Mouse (Mus musculus) brown adipose tissue, adult 24 weeks (tissue): ENCODE measurements at regions not wholly inside any gene's neighbourhood (a gene's known extent, or its start where the extent isn't known, plus 50 kb on each side); places are given as distances from the start of the nearest gene placed in this dataset.
A peak's percentile ranks its signal among the peaks of the same experiment; 100 is the strongest.

ENCODE experiments used
- H3K27ac ChIP-seq: fragments of 200-500 bp; replicated peaks from 2 replicates; pipeline ENCODE4 v1.5.1; 2012; ENCODE audit warnings: low read depth, mild to moderate bottlenecking, low read length
- H3K4me1 ChIP-seq: fragments of 200-500 bp; 2 replicates; pipeline ENCODE4 v1.6.1; 2012; ENCODE audit warnings: low read length, mixed read lengths; ENCODE audit not compliant: control insufficient read depth, insufficient read depth, insufficient read length
- H3K4me3 ChIP-seq: fragments of 200-500 bp; 2 replicates; pipeline ENCODE4 v1.5.1; 2012; ENCODE audit warnings: low read depth, mild to moderate bottlenecking, low read length, moderate library complexity; ENCODE audit not compliant: insufficient read depth

DNA sequence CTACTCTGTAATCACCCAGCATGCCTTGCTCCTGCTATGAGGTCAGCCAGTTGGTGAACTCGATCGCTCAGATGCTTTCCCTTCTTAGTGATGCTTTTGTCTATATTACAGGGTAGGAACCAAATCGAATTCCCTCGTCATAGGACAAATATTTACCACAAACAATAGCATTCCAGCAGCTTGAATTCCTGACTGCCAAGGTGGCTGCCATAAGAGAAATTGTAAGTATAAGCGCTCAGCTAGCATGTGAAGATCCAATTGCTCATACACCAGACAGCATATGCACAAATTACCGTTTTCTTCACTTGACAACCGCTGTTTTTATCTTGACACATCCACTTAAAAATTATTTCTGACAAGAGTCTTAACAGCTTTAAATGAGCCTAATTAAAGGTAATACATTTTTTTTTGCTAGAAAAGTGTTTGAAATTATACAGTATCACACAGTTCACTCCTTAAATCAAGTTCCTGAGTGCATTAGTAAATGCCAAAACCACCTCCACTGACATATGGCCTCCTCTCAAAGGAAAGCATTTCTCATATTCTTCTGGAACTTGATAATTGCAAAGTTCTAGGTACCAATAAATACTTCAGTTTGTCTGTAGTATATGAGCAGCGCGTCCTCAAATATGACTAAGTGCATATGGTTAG is 513.2 kb upstream of the Adamts9 start:
- Histone ChIP-seq H3K27ac (no peak overlapping the region), H3K4me1 (no peaks in the 10 kb centered on the region), H3K4me3 (no peak overlapping the region)

GRCm38 (mm10) chr6:93445568-93445967 is 502.3 kb upstream of the Adamts9 start:
- Histone ChIP-seq H3K27ac (peak overlapping the region; percentile 64), H3K4me1 (no peaks in the 10 kb centered on the region), H3K4me3 (0 out of 2 replicates have a peak overlapping the region, but pooled peaks have one; percentile 18)

GRCm38 (mm10) chr6:93445124-93445523 is 501.8 kb upstream of the Adamts9 start:
- H3K4me3 ChIP-seq = 0 out of 2 replicates have a peak overlapping the region, but pooled peaks have one; percentile 18
- H3K4me1 ChIP-seq = no peaks in the 10 kb centered on the region
- H3K27ac ChIP-seq = peak overlapping the region; percentile 85

DNA sequence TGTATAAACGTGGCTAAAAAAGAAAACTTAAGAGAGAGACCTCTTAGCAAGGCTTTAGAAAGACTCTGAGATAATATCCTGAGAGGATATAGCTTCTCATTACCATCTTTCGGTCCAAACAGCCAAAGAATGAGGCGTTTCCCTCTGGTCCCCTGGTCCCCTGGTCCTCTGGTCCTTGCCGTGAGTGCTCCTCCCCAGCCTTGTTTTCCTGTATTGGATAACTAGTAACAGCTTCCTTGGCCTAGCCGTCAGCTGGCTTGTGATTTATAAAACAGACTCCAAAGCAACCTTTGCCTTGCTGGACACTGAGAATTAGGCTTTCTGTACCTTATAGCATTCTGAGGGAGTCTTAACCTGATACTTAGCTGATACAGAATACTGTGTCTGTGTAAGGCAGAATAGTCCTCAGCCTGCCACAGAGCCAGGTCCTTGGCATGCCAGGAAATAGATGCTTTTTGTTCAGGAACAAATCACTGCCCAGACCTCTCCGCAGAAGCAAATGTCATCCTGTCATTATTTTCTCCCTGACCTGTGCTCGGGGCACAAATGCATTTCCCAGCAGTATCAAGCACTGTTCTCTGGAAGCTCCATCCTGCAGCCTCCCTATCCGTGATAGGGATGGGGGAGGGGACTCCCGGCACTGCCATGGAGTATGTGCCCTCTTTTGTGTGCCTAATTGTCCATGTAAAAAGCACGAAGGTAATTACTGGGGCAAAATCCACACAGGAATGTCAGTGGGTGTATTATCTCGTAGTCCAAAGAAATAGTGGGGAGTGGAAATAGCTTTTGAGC is 500.7 kb upstream of the Adamts9 start:
- Histone ChIP-seq H3K27ac (peak overlapping the region; percentile 85), H3K4me1 (no peaks in the 10 kb centered on the region), H3K4me3 (no peak overlapping the region)

DNA sequence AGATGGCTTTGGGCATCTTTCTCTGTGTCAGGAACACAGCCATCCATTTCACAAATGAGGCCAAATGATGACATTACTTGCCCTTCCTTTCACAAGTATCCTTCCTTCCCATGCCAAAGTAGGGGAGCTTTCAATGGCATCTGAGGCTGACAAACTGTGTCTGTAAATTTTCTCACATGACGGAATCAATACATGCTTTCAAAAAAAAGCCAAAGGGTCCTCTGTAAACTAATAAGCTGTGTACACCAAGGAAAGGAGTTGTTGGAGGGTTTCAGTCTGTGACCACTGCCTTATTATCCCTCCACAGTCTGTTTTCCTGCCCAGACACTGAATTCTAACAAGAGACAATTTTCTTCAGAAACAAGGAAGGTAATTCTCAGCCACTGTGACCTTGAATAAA is 490.2 kb upstream of the Adamts9 start:
- Histone ChIP-seq H3K27ac (no peak overlapping the region), H3K4me1 (no peaks in the 10 kb centered on the region)

DNA sequence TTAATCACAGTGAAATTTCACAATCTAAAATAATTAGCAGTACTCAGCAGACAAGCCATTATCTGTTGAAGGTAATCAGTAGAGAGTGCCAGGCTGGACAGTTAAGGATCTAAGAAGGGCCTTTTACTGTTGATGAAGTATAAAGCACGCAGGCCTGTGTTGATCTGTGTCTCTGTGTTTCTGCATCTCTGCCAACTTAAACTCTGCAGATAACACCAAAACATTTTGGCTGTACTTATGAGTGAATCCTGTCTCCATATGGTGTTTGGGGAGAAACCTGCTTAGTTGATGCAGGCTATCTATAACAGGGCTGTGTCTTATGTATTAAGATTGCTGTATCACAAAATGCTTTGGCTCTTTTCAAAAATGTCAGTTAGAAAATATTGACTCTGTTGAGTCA is 482.8 kb upstream of the Adamts9 start:
- Histone ChIP-seq H3K4me3 (no peak overlapping the region), H3K4me1 (no peaks in the 10 kb centered on the region; the same call in 1 of the 2 replicates), H3K27ac (no peak overlapping the region)

More for the DNA sequence above, 490.2 kb upstream of the Adamts9 start:
- no peak overlapping the region for H3K4me3 ChIP-seq

- no peak overlapping the region for H3K27ac ChIP-seq
- no peak overlapping the region for H3K4me3 ChIP-seq
- H3K4me1 ChIP-seq = no peaks in the 10 kb centered on the region; the same call in 1 of the 2 replicates
These were observed 479.6 kb upstream of the Adamts9 start for GRCm38 (mm10) chr6:93422906-93423305.

GRCm38 (mm10) chr6:93422253-93422652 is 479.0 kb upstream of the Adamts9 start:
- no peak overlapping the region for H3K4me3 ChIP-seq
- no peak overlapping the region for H3K27ac ChIP-seq
- no peaks in the 10 kb centered on the region; the same call in 1 of the 2 replicates for H3K4me1 ChIP-seq

- Histone ChIP-seq H3K27ac (no peak overlapping the region), H3K4me3 (no peak overlapping the region), H3K4me1 (no peaks in the 10 kb centered on the region)
These were observed 474.3 kb upstream of the Adamts9 start for GRCm38 (mm10) chr6:93417625-93418024.

GRCm38 (mm10) chr6:93416006-93416405 is 472.7 kb upstream of the Adamts9 start:
- Histone ChIP-seq H3K27ac (no peak overlapping the region), H3K4me1 (no peaks in the 10 kb centered on the region), H3K4me3 (no peak overlapping the region)

DNA sequence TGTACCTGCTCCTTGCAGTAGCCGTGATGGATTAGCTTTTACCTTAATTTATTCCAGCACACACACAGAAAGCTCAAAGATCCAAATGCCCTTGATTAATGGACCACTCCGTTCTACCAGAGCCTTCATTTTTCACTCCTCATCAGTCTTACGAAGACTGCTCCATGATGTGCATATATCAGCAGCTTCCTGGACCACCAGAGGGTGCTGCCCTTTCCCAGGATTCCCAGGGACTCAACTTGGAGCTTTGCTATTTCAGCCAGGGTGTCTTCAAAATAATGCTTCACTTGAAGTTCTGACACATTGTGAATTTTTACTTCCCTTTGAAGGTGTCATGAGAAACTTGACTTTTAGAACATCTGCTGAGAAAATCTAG is 467.8 kb upstream of the Adamts9 start:
- Histone ChIP-seq H3K4me1 (no peaks in the 10 kb centered on the region), H3K4me3 (no peak overlapping the region), H3K27ac (no peak overlapping the region)

- no peak overlapping the region for H3K27ac ChIP-seq
- no peak overlapping the region for H3K4me3 ChIP-seq
- no peaks in the 10 kb centered on the region for H3K4me1 ChIP-seq
These were observed 467.3 kb upstream of the Adamts9 start for GRCm38 (mm10) chr6:93410416-93411076.

- Histone ChIP-seq H3K27ac (no peak overlapping the region), H3K4me3 (no peak overlapping the region), H3K4me1 (no peaks in the 10 kb centered on the region; the same call in 1 of the 2 replicates)
These were observed 455.3 kb upstream of the Adamts9 start for GRCm38 (mm10) chr6:93398551-93398950.

DNA sequence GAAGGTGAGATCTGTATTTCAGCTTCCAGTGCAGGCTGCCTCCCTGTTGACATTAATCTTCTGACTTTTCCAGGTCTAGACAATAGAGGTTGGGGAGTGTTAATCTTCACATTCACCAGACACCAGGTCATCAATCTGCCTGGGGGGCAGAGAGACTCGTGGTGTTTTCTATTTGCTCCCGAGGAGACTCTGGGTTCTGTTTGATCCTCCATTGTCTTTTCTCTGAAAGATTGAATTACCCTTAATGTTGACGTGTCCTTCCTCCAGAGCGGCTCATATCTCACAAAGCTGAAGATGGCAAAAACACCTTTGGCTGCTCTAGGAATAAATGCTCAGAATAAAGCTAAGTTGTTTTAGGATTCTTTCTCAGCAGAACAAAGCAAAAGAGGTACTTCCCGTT is 453.8 kb upstream of the Adamts9 start:
- H3K4me3 ChIP-seq = no peak overlapping the region
- H3K27ac ChIP-seq = no peak overlapping the region
- no peaks in the 10 kb centered on the region; the same call in 1 of the 2 replicates for H3K4me1 ChIP-seq

DNA sequence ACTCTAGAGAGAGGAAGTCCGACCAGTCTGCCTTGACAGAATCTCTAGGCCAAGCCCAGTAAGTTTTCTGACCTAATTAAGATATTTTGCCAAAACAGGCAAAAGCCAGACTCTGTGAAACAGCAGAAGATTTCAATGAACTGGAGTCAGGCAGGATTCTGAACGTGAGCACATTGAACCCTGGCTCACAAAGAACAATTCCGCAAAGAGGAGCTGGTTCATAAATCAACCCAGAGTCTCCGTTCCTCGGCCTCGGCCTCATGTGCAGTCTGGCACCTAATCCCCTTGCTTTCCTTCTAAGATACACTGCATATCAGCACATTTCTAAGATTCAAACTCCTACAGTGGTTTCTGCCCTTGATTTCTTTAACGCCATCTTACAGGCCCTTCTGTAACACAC is 452.7 kb upstream of the Adamts9 start:
- Histone ChIP-seq H3K4me3 (no peak overlapping the region), H3K4me1 (no peaks in the 10 kb centered on the region; the same call in 1 of the 2 replicates), H3K27ac (no peak overlapping the region)
